Mouse (Mus musculus): Measurements from ENCODE around the gene Tns1. TPM values are rescaled to one million over a fixed set of nuclear protein-coding genes. Genes with fewer than 3 reads are reported as not detected.

Gene Tns1
- polyA plus RNA-seq, 1 experiment from 2014 or later: 121 TPM

GRCm38 (mm10) chr1:73924871-73925610 lies 199.2 kb downstream of the Tns1 start:
- H3K27me3 ChIP-seq: no peaks in the 10 kb centered on the region
- WGBS: 91% methylated on average over 18 of the region's 18 CpGs
- peak overlapping the region; percentile 70 for H3K27ac ChIP-seq

GRCm38 (mm10) chr1:73924210-73924609 lies 200.0 kb downstream of the Tns1 start:
- peaks cover 91% of the 10 kb centered on the region for H3K36me3 ChIP-seq
- ATAC-seq (replicated peaks; ENCODE audit: insufficient number of reproducible peaks, insufficient read depth, low FRiP score, low read depth): no peak
- no peak overlapping the region for H3K4me3 ChIP-seq
- no peak overlapping the region for H3K9ac ChIP-seq
- no peaks in the 10 kb centered on the region for H3K9me3 ChIP-seq (replicated peaks)
- peak overlapping the region; percentile 70 for H3K27ac ChIP-seq
- no peak overlapping the region for H3K4me2 ChIP-seq
- 80% methylated on average over 5 of the region's 5 CpGs for WGBS
- H3K4me1 ChIP-seq (replicated peaks): peaks cover 63% of the 10 kb centered on the region
- no peaks in the 10 kb centered on the region for H3K27me3 ChIP-seq

More at GRCm38 (mm10) chr1:73924871-73925610, 199.2 kb downstream of the Tns1 start:
- Histone ChIP-seq H3K9ac (no peak overlapping the region), H3K9me3 (replicated peaks) (no peaks in the 10 kb centered on the region), H3K4me2 (no peak overlapping the region), H3K4me1 (replicated peaks) (peaks cover 62% of the 10 kb centered on the region), H3K36me3 (peaks cover 90% of the 10 kb centered on the region), H3K4me3 (no peak overlapping the region)
- 0 out of 2 replicates have a peak, but pooled peaks have one; percentile 1 for ATAC-seq (replicated peaks; ENCODE audit: insufficient number of reproducible peaks, insufficient read depth, low FRiP score, low read depth)

- H3K4me3 ChIP-seq: no peak overlapping the region
- no peak overlapping the region for H3K9ac ChIP-seq
- peak overlapping the region; percentile 70 for H3K27ac ChIP-seq
- H3K36me3 ChIP-seq: peaks cover 92% of the 10 kb centered on the region
- H3K4me1 ChIP-seq (replicated peaks): peaks cover 65% of the 10 kb centered on the region
- H3K27me3 ChIP-seq: no peaks in the 10 kb centered on the region
- ATAC-seq (replicated peaks; ENCODE audit: insufficient number of reproducible peaks, insufficient read depth, low FRiP score, low read depth): 0 out of 2 replicates have a peak, but pooled peaks have one; percentile 11
- no peak overlapping the region for H3K4me2 ChIP-seq
- WGBS: 31% methylated on average over 8 of the region's 8 CpGs
- H3K9me3 ChIP-seq (replicated peaks): no peaks in the 10 kb centered on the region
Measured at GRCm38 (mm10) chr1:73923185-73923584, 201.1 kb downstream of the Tns1 start.

- Histone ChIP-seq H3K4me3 (no peak overlapping the region), H3K4me1 (replicated peaks) (peaks cover 80% of the 10 kb centered on the region), H3K4me2 (no peak overlapping the region), H3K9ac (no peak overlapping the region), H3K27me3 (no peaks in the 10 kb centered on the region), H3K9me3 (replicated peaks) (no peaks in the 10 kb centered on the region), H3K36me3 (peaks cover 92% of the 10 kb centered on the region), H3K27ac (peak overlapping the region; percentile 85)
- ATAC-seq (replicated peaks; ENCODE audit: insufficient number of reproducible peaks, insufficient read depth, low FRiP score, low read depth): no peak
- WGBS: 92% methylated on average over 8 of the region's 8 CpGs
Measured at GRCm38 (mm10) chr1:73920701-73921100, 203.5 kb downstream of the Tns1 start.

GRCm38 (mm10) chr1:73919909-73920308 lies 204.3 kb downstream of the Tns1 start:
- WGBS: 32% methylated on average over 3 of the region's 3 CpGs
- ATAC-seq (replicated peaks; ENCODE audit: insufficient number of reproducible peaks, insufficient read depth, low FRiP score, low read depth): peak; percentile 80
- peak overlapping the region; percentile 88 for H3K27ac ChIP-seq

GRCm38 (mm10) chr1:73918001-73918400 lies 206.2 kb downstream of the Tns1 start:
- H3K36me3 ChIP-seq: peaks cover 77% of the 10 kb centered on the region
- no peak for ATAC-seq (replicated peaks; ENCODE audit: insufficient number of reproducible peaks, insufficient read depth, low FRiP score, low read depth)
- H3K4me2 ChIP-seq: no peak overlapping the region
- no peak overlapping the region for H3K4me3 ChIP-seq
- H3K9ac ChIP-seq: no peak overlapping the region
- WGBS: 74% methylated on average over 11 of the region's 11 CpGs
- peaks cover 87% of the 10 kb centered on the region for H3K4me1 ChIP-seq (replicated peaks)
- no peaks in the 10 kb centered on the region for H3K9me3 ChIP-seq (replicated peaks)
- peak overlapping the region; percentile 39 for H3K27ac ChIP-seq
- H3K27me3 ChIP-seq: no peaks in the 10 kb centered on the region

More at GRCm38 (mm10) chr1:73919909-73920308, 204.3 kb downstream of the Tns1 start:
- no peaks in the 10 kb centered on the region for H3K9me3 ChIP-seq (replicated peaks)
- no peaks in the 10 kb centered on the region for H3K27me3 ChIP-seq
- no peak overlapping the region for H3K4me2 ChIP-seq
- H3K4me1 ChIP-seq (replicated peaks): peaks cover 87% of the 10 kb centered on the region
- H3K4me3 ChIP-seq: no peak overlapping the region
- H3K9ac ChIP-seq: no peak overlapping the region
- peaks cover 85% of the 10 kb centered on the region for H3K36me3 ChIP-seq

GRCm38 (mm10) chr1:73916298-73916697 lies 208.0 kb downstream of the Tns1 start:
- no peaks in the 10 kb centered on the region for H3K9me3 ChIP-seq (replicated peaks)
- peaks cover 70% of the 10 kb centered on the region for H3K36me3 ChIP-seq
- ATAC-seq (replicated peaks; ENCODE audit: insufficient number of reproducible peaks, insufficient read depth, low FRiP score, low read depth): no peak
- peaks cover 90% of the 10 kb centered on the region for H3K4me1 ChIP-seq (replicated peaks)
- peak overlapping the region; percentile 83 for H3K27ac ChIP-seq
- no peaks in the 10 kb centered on the region for H3K27me3 ChIP-seq
- H3K4me2 ChIP-seq: no peak overlapping the region
- H3K9ac ChIP-seq: no peak overlapping the region
- no peak overlapping the region for H3K4me3 ChIP-seq
- WGBS: 75% methylated on average over 1 of the region's 1 CpGs

GRCm38 (mm10) chr1:73915218-73916070 lies 208.8 kb downstream of the Tns1 start:
- H3K4me2 ChIP-seq: peak overlapping the region; percentile 1; the same call in 1 of the 2 replicates
- H3K27ac ChIP-seq: peak overlapping the region; percentile 83
- no peak overlapping the region for H3K4me3 ChIP-seq
- H3K27me3 ChIP-seq: no peaks in the 10 kb centered on the region
- no peaks in the 10 kb centered on the region for H3K9me3 ChIP-seq (replicated peaks)
- H3K36me3 ChIP-seq: peaks cover 64% of the 10 kb centered on the region
- peak overlapping the region; percentile 37; the same call in 1 of the 2 replicates for H3K9ac ChIP-seq
- H3K4me1 ChIP-seq (replicated peaks): peaks cover 85% of the 10 kb centered on the region
- peak; percentile 16 for ATAC-seq (replicated peaks; ENCODE audit: insufficient number of reproducible peaks, insufficient read depth, low FRiP score, low read depth)
- WGBS: 36% methylated on average over 8 of the region's 8 CpGs

- WGBS: 33% methylated on average over 9 of the region's 9 CpGs
- no peak overlapping the region for H3K4me3 ChIP-seq
- no peak overlapping the region for H3K9ac ChIP-seq
- ATAC-seq (replicated peaks; ENCODE audit: insufficient number of reproducible peaks, insufficient read depth, low FRiP score, low read depth): no peak; the same call in 1 of the 2 replicates
- H3K27me3 ChIP-seq: no peaks in the 10 kb centered on the region
- H3K27ac ChIP-seq: peak overlapping the region; percentile 83
- H3K4me2 ChIP-seq: no peak overlapping the region
- no peaks in the 10 kb centered on the region for H3K9me3 ChIP-seq (replicated peaks)
- H3K36me3 ChIP-seq: peaks cover 63% of the 10 kb centered on the region
- peaks cover 74% of the 10 kb centered on the region for H3K4me1 ChIP-seq (replicated peaks)
Measured at GRCm38 (mm10) chr1:73914076-73914475, 210.2 kb downstream of the Tns1 start.

- Histone ChIP-seq H3K4me1 (replicated peaks) (peaks cover 68% of the 10 kb centered on the region), H3K9ac (no peak overlapping the region), H3K27ac (peak overlapping the region; percentile 83), H3K4me3 (no peak overlapping the region), H3K27me3 (no peaks in the 10 kb centered on the region), H3K4me2 (no peak overlapping the region), H3K36me3 (peaks cover 55% of the 10 kb centered on the region), H3K9me3 (replicated peaks) (no peaks in the 10 kb centered on the region)
- ATAC-seq (replicated peaks; ENCODE audit: insufficient number of reproducible peaks, insufficient read depth, low FRiP score, low read depth): no peak
- WGBS: 71% methylated on average over 19 of the region's 19 CpGs
Measured at GRCm38 (mm10) chr1:73913071-73914005, 210.9 kb downstream of the Tns1 start.

Data from heart, embryonic 15.5 days (tissue).